Comparison of ENCODE assay signal across 12 mouse cellular contexts in the genomic region with DNA sequence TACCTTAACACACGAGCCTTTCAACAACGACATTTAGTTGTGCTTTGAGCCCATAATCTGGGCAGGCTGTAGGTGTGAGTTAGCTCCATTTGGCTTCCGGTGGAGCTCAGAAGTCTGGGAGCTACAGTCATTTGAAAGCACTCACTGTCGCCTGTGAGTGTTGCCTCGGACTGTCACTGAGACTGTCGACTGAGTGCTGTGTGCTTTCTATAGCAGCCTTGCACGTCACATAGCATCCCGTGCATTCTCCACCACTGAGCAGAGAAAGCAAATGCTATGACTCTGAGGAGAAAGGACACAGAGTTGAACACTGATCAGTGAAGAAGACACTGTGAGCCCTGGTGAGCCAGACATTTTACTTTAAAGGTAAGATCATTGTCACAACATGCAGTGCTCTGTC.
DNase-seq lines count a peak whose midpoint lies in the region; ATAC-seq lines count a peak whose summit lies in the region.
"Had no signal": no experiment of that assay in that cellular context is flagged by ENCODE, and none has a peak within 500 bp of the region (broad histone marks: within the 10 kb centered on the region; RNA-seq: fewer than 3 reads in every experiment).

No protein-coding gene starts in this region.

- H3K4me1 ChIP-seq in heart, embryonic 14.5 days (ENCODE audit: control insufficient read depth in 2 of 2, insufficient read depth in 2 of 2, low read length in 2 of 2): peaks cover 2 to 12% of the 10 kb centered on the region in 2 experiments
- H3K4me1 ChIP-seq in midbrain, embryonic 11.5 days (ENCODE audit: control insufficient read depth, insufficient read depth, low read length): peaks cover 3% of the 10 kb centered on the region; the same call in 1 of the 2 replicates
- peaks cover 48% of the 10 kb centered on the region for H3K4me1 ChIP-seq in midbrain, embryonic 10.5 days
- H3K4me1 ChIP-seq in hindbrain, embryonic 14.5 days (replicated peaks; ENCODE audit: control insufficient read depth, insufficient read depth, low read length): peaks cover 10% of the 10 kb centered on the region; the same call in 1 of the 2 replicates
- H3K4me1 ChIP-seq in neural tube, embryonic 13.5 days (replicated peaks): peaks cover 49% of the 10 kb centered on the region

- H3K27ac ChIP-seq in heart, embryonic 14.5 days (replicated peaks in 1 of 2; ENCODE audit: control insufficient read depth in 1 of 2, insufficient read depth in 1 of 2, low read depth in 2 of 2, low read length in 2 of 2): peak overlapping the region; percentile 9 to 50; a peak in 3 of 4 replicates
- H3K27ac ChIP-seq in midbrain, embryonic 11.5 days (ENCODE audit: low read depth, low read length): no peak overlapping the region
- no peak overlapping the region; the same call in 1 of the 2 replicates for H3K27ac ChIP-seq in midbrain, embryonic 10.5 days (replicated peaks)
- peak overlapping the region; percentile 47; the same call in 1 of the 2 replicates for H3K27ac ChIP-seq in hindbrain, embryonic 14.5 days
- H3K27ac ChIP-seq in neural tube, embryonic 13.5 days (replicated peaks): peak overlapping the region; percentile 70
- H3K27ac ChIP-seq: embryonic facial prominence, embryonic 13.5 days had no signal

- no peak overlapping the region for H3K4me3 ChIP-seq in heart, embryonic 14.5 days (ENCODE audit: control insufficient read depth in 1 of 2, insufficient read depth in 1 of 2, low read depth in 1 of 2, low read length in 2 of 2)
- no peak overlapping the region for H3K4me3 ChIP-seq in midbrain, embryonic 11.5 days (ENCODE audit: low read depth, low read length)
- H3K4me3 ChIP-seq in midbrain, embryonic 10.5 days: no peak overlapping the region
- H3K4me3 ChIP-seq in hindbrain, embryonic 14.5 days (replicated peaks; ENCODE audit: low read length): no peak overlapping the region
- no peak overlapping the region for H3K4me3 ChIP-seq in neural tube, embryonic 13.5 days
- H3K4me3 ChIP-seq: embryonic facial prominence, embryonic 13.5 days had no signal

- intact Hi-C loops in heart, postnatal 10 days (cut with DNase I): no loop called here

- no peak for ATAC-seq in heart, embryonic 14.5 days (ENCODE audit: insufficient number of reproducible peaks, insufficient read depth, low FRiP score, low read depth)
- 0 out of 2 replicates have a peak, but pooled peaks have one; percentile 4 for ATAC-seq in midbrain, embryonic 11.5 days (ENCODE audit: low FRiP score)
- ATAC-seq in hindbrain, embryonic 14.5 days (ENCODE audit: low FRiP score): peak; percentile 67
- ATAC-seq in neural tube, embryonic 13.5 days (ENCODE audit: low read depth): peak; percentile 62; the same call in 1 of the 2 replicates

- no peaks in the 10 kb centered on the region for H3K36me3 ChIP-seq in heart, embryonic 14.5 days (ENCODE audit: control insufficient read depth, insufficient read depth, low read length)
- H3K36me3 ChIP-seq in midbrain, embryonic 11.5 days (ENCODE audit: control insufficient read depth, insufficient read depth, low read length): no peaks in the 10 kb centered on the region
- H3K36me3 ChIP-seq in midbrain, embryonic 10.5 days: no peaks in the 10 kb centered on the region
- no peaks in the 10 kb centered on the region for H3K36me3 ChIP-seq in hindbrain, embryonic 14.5 days (replicated peaks; ENCODE audit: control insufficient read depth, insufficient read depth)
- H3K36me3 ChIP-seq in neural tube, embryonic 13.5 days: no peaks in the 10 kb centered on the region
- H3K36me3 ChIP-seq: embryonic facial prominence, embryonic 13.5 days had no signal

- H3K4me2 ChIP-seq in heart, embryonic 14.5 days (ENCODE audit: low read length): peak overlapping the region; percentile 52
- H3K4me2 ChIP-seq in midbrain, embryonic 11.5 days: no peak overlapping the region
- H3K4me2 ChIP-seq in hindbrain, embryonic 14.5 days (replicated peaks): peak overlapping the region; percentile 0; the same call in 1 of the 2 replicates
- peak overlapping the region; percentile 30 for H3K4me2 ChIP-seq in neural tube, embryonic 13.5 days
- H3K4me2 ChIP-seq: embryonic facial prominence, embryonic 13.5 days had no signal

- no peaks in the 10 kb centered on the region for H3K9me3 ChIP-seq in heart, embryonic 14.5 days (ENCODE audit: control insufficient read depth, low read length)
- no peaks in the 10 kb centered on the region for H3K9me3 ChIP-seq in midbrain, embryonic 11.5 days (ENCODE audit: control insufficient read depth, low read length)
- H3K9me3 ChIP-seq in midbrain, embryonic 10.5 days (replicated peaks): no peaks in the 10 kb centered on the region
- H3K9me3 ChIP-seq in hindbrain, embryonic 14.5 days (ENCODE audit: control insufficient read depth, low read length): no peaks in the 10 kb centered on the region
- no peaks in the 10 kb centered on the region for H3K9me3 ChIP-seq in neural tube, embryonic 13.5 days

- 16% methylated on average over 8 of the region's 8 CpGs for WGBS in heart, embryonic 14.5 days
- WGBS in midbrain, embryonic 11.5 days: 66% methylated on average over 8 of the region's 8 CpGs
- 73% methylated on average over 8 of the region's 8 CpGs for WGBS in midbrain, embryonic 10.5 days
- 41% methylated on average over 8 of the region's 8 CpGs for WGBS in hindbrain, embryonic 14.5 days
- 41% methylated on average over 8 of the region's 8 CpGs for WGBS in neural tube, embryonic 13.5 days

- H3K27me3 ChIP-seq in heart, embryonic 14.5 days (ENCODE audit: control insufficient read depth, insufficient read depth, low read length): no peaks in the 10 kb centered on the region
- H3K27me3 ChIP-seq in midbrain, embryonic 11.5 days (ENCODE audit: control insufficient read depth, insufficient read depth, low read length): no peaks in the 10 kb centered on the region
- H3K27me3 ChIP-seq in midbrain, embryonic 10.5 days (ENCODE audit: low read depth, poor library complexity, severe bottlenecking): no peaks in the 10 kb centered on the region
- no peaks in the 10 kb centered on the region for H3K27me3 ChIP-seq in hindbrain, embryonic 14.5 days (ENCODE audit: control insufficient read depth, insufficient read depth, low read length)
- H3K27me3 ChIP-seq in neural tube, embryonic 13.5 days: no peaks in the 10 kb centered on the region
- H3K27me3 ChIP-seq: embryonic facial prominence, embryonic 13.5 days had no signal

- no peak for DNase-seq in heart, postnatal 10 days
- no peak for DNase-seq in midbrain, embryonic 11.5 days (ENCODE audit: low spot score, missing footprints)
- DNase-seq in midbrain, embryonic 10.5 days (ENCODE audit: low spot score): no peak
- no peak for DNase-seq in hindbrain, embryonic 14.5 days (ENCODE audit: low spot score)
- no peak for DNase-seq in left cerebral cortex, adult 9 months (ENCODE audit: low spot score in 2 of 2)
- DNase-seq: cerebellum, postnatal 36 days; kidney, adult 8-10 months; left cerebral cortex, postnatal 4 days; thymus, postnatal 14 days had no signal

- H3K9ac ChIP-seq in heart, embryonic 14.5 days (ENCODE audit: low read length): peak overlapping the region; percentile 31; the same call in 1 of the 2 replicates
- no peak overlapping the region for H3K9ac ChIP-seq in midbrain, embryonic 11.5 days (ENCODE audit: low read length)
- peak overlapping the region; percentile 31; the same call in 1 of the 2 replicates for H3K9ac ChIP-seq in hindbrain, embryonic 14.5 days
- H3K9ac ChIP-seq in neural tube, embryonic 13.5 days: peak overlapping the region; percentile 22; the same call in 1 of the 2 replicates
- H3K9ac ChIP-seq: embryonic facial prominence, embryonic 13.5 days had no signal

Comparison
In these comparisons a context has a peak if more than half of its experiments do, and no peak if none do; other contexts are left out.
1. H3K27ac ChIP-seq: peak in heart, embryonic 14.5 days (2 of 2), hindbrain, embryonic 14.5 days (single experiment) and neural tube, embryonic 13.5 days (single experiment); none in midbrain, embryonic 11.5 days (single experiment) and midbrain, embryonic 10.5 days (single experiment).